Mouse (Mus musculus) kidney, adult 2 months (tissue): ENCODE data around the gene Ugt2b36. TPM values are rescaled to one million over a fixed set of nuclear protein-coding genes. Genes with fewer than 3 reads are reported as not detected.
A peak's percentile ranks its signal among the peaks of the same experiment; 100 is the strongest.
"Not testable (repeated sequence)": the region's sequence is repeated elsewhere in the genome, so short reads cannot be mapped to it uniquely, and the experiment has no call there.

Experiments used
- DNase-seq: peaks from one replicate; pipeline ENCODE4 v3.0.0; 2021
- H3K27ac ChIP-seq: fragments of 200-500 bp; 2 replicates; pipeline ENCODE4 v1.5.1; 2012; ENCODE audit warnings: low read depth, low read length, control low read depth, inconsistent platforms; ENCODE audit not compliant: insufficient read depth
- H3K27me3 ChIP-seq: fragments of 200-500 bp; replicated peaks from 2 replicates; pipeline ENCODE4 v1.6.1; 2012; ENCODE audit warnings: mild to moderate bottlenecking, moderate library complexity, low read length, inconsistent platforms; ENCODE audit not compliant: control insufficient read depth, insufficient read depth
- H3K36me3 ChIP-seq: fragments of 200-500 bp; 2 replicates; pipeline ENCODE4 v1.6.1; 2012; ENCODE audit warnings: mild to moderate bottlenecking, moderate library complexity, low read length, inconsistent platforms; ENCODE audit not compliant: control insufficient read depth, insufficient read depth
- H3K4me1 ChIP-seq: fragments of 200-500 bp; 2 replicates; pipeline ENCODE4 v1.6.1; 2011; ENCODE audit warnings: low read length; ENCODE audit not compliant: control insufficient read depth, insufficient read depth
- H3K4me3 ChIP-seq: fragments of 200-500 bp; 2 replicates; pipeline ENCODE4 v1.5.1; 2011; ENCODE audit warnings: mild to moderate bottlenecking, low read depth, low read length, control low read depth; ENCODE audit not compliant: insufficient read depth
- CTCF ChIP-seq: fragments of 200-500 bp; conservative IDR thresholded peaks from 2 replicates; pipeline ENCODE4 v1.5.1; 2011; ENCODE audit warnings: low read depth, mild to moderate bottlenecking, control low read depth, low read length, moderate library complexity, mixed read lengths; ENCODE audit not compliant: insufficient read depth, insufficient read length
- POLR2A ChIP-seq: fragments of 200-500 bp; IDR thresholded peaks from one replicate; pipeline ENCODE4 v1.6.1; 2011; ENCODE audit warnings: low read depth, low read length, control low read depth
- WGBS: fragments of 180-500 bp; shearing (Covaris S2); methylation state at CpG from one replicate; pipeline ENCODE4 v1.1.7; 2018; 5-methylcytosine and 5-hydroxymethylcytosine counted together
- polyA plus RNA-seq: library from polyadenylated mRNA; depleted of rRNA; stranded (reverse); fragments of >200 nt; gene quantifications from 2 replicates; pipeline ENCODE4 v1.2.3, GENCODE M21; 2012; rRNA removed

The Ugt2b36 gene
- polyA plus RNA-seq: not detected in 2 replicates

DNA sequence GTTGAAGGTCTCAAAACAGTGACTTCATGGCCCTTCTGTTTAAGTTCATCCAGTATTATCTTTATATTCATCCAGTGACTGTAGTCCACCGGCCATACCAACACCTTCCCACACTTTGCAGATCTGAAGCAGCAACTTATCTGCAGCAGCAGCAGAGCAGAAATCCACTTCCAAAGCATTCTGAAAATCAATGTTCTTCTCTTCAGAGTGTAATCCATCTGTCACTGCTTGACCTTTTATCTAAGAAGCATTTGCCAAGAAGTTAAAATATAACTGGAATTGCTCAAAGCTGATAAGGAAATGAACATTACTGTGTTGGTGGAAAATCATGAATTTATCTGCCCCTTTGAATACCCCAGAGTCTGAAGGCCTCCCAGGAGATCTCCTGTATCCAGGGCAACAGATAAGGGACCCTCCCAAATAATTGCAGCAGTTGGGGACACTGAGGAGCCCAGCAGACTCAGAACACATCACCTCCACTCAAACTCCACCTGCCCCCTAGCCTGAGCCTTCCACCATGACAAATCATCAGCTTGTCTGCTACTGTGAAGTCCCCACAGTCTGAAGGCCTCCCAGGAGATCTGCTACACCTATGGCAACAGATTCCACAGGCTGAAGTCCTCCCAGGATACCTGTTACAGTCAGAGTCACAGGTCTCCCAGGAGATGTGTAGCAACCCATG is at the start of gene Ugt2b36:
Ugt2b36 (minus strand) TSS at position 210 of the 682 bp plus-strand sequence.
- Histone ChIP-seq H3K4me3 (no peak within 1 kb of the TSS), H3K27ac (no peak within 1 kb of the TSS), H3K4me1 (no peaks in the 10 kb centered on the region), H3K27me3 (no peaks in the 10 kb centered on the region), H3K36me3 (no peaks in the 10 kb centered on the region)
- TF ChIP-seq POLR2A: no peak
- no peak for TF ChIP-seq CTCF
- no peak for DNase-seq
- WGBS: 90% methylated on average over 1 of the region's 1 CpGs

DNA sequence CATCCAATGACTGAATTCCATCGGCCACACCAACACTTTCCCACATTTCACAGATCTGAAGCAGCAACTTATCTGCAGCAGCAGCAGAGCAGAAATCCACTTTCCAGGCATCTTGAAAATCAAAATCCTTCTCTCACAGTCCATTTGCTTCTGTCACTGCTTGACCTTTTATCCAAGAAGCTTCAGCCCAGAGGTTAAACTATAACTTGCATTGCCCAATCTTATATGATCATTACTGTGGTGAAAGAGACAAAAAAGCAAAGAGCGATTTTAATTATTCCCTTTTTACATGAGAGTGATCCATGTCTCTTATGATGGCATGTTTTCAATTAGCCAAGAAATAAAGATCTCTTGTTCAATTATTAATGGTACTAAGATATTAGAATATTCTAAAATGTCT is 47.8 kb upstream of the Ugt2b36 start, which contains the start of gene Ugt2b5:
Ugt2b5 (minus strand) TSS at position 123 of the 400 bp plus-strand sequence.
- not testable (repeated sequence) for H3K4me3 ChIP-seq, H3K4me1 ChIP-seq, H3K36me3 ChIP-seq, H3K27ac ChIP-seq, H3K27me3 ChIP-seq
- 52% methylated on average over 2 of the region's 2 CpGs for WGBS
- DNase-seq: peak; percentile 4

DNA sequence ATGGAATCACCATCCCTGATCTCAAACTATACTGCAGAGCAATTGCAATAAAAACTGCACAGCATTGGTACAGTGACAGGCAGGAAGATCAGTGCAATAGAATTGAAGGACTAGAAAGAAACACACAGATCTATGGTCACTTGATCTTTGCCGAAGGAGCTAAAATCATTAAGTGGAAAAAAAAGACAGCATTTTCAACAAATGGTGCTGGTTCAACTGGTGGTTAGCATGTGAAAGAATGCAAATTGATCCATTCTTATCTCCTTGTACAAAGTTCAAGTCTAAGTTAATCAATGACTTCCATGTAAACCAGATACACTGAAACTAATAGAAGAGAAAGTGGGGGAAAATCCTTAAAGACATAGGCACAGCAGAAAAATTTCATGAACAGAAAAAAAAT is 11.3 kb upstream of the Ugt2b36 start:
- H3K4me1 ChIP-seq, H3K4me3 ChIP-seq, H3K36me3 ChIP-seq, H3K27ac ChIP-seq, H3K27me3 ChIP-seq, DNase-seq: not testable (repeated sequence)
- 76% methylated on average over 1 of the region's 1 CpGs for WGBS

DNA sequence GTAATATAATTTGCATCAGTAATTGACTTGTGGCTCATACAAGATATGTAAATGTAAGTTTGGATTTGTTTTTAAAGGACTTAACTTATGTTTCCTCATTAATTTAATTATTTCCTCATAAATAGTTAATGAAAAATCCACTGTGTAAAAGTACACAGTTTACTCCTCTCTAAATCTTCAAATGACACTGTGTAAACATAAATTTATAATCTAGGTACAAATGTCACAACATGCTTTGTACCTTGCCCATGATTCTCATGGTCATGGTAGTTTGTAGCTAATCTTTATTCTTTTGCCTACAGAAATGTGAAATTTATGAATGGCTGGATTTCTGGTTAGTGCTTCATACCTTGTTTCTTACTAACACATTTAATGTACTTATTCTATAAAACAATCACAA is 1.2 kb downstream of the Ugt2b36 start:
- Histone ChIP-seq H3K36me3 (no peaks in the 10 kb centered on the region), H3K27ac (no peak overlapping the region), H3K4me3 (no peak overlapping the region), H3K27me3 (no peaks in the 10 kb centered on the region), H3K4me1 (no peaks in the 10 kb centered on the region)
- DNase-seq: no peak
- TF ChIP-seq CTCF (no peak), POLR2A (no peak)

DNA sequence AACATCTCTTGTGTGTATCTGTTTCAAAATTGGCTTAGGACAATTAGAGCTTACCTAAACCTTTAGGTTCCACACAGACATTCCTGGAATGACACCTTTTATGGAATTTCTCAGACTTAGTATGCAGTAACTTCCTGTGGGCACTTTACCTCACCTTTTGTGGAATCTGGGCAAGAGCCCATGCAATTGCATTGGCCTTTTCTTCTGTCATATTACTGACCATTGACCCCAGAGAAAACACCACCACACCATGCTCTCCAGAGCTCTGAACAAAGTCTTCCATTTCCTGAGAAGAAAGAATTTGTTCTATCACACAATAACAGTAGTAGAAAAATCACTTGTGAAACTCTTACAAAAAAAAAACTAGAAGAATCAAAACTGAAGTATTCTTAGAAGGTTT is 3.1 kb downstream of the Ugt2b36 start:
- no peaks in the 10 kb centered on the region for H3K36me3 ChIP-seq
- H3K4me3 ChIP-seq: no peak overlapping the region
- H3K4me1 ChIP-seq: no peaks in the 10 kb centered on the region
- H3K27me3 ChIP-seq: no peaks in the 10 kb centered on the region
- DNase-seq: no peak
- H3K27ac ChIP-seq: no peak overlapping the region
- no peak for TF ChIP-seq POLR2A
- TF ChIP-seq CTCF: no peak

DNA sequence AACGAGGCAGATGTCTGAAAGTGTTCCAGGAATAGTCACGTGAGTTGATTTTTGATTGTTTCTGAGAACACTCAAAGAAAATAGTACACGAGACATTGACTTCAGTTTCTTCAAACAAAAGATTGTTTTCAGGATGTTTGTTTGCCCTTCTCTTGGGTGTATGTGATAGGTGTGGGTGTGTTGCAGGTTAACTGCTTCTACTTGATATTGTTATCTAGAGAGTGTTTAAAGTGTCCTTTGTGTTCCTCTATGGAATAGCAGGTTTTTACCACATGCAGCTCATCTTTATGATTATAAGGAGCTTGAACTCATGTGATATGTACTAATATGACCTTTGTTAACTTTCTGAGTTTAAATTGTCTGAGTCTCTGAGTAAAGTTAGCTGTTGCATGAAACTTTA is 6.1 kb downstream of the Ugt2b36 start:
- no peak for TF ChIP-seq POLR2A
- Histone ChIP-seq H3K4me3 (no peak overlapping the region), H3K27me3 (no peaks in the 10 kb centered on the region), H3K4me1 (no peaks in the 10 kb centered on the region), H3K27ac (no peak overlapping the region), H3K36me3 (no peaks in the 10 kb centered on the region)
- 75% methylated on average over 3 of the region's 3 CpGs for WGBS
- no peak for DNase-seq

DNA sequence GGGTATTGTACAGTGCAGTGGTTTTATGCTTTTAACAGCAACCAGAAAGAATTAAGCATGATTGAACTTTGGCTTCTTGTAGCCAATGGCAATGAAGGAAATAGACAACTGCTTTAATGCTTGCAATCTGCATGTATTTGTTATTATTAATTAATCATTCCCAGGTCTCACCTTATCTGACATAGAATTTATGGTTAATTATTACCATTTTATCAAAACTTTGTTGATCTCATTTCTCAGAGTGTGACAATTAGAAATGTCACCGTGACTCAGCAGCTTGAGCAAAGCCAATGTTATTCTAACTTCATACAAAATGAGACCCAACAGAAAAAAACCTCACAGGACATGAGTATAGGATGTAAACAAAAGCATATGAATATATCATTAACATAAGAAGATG is 61.7 kb downstream of the Ugt2b36 start:
- no peak overlapping the region for H3K27ac ChIP-seq
- no peaks in the 10 kb centered on the region for H3K36me3 ChIP-seq
- 80% methylated on average over 1 of the region's 1 CpGs for WGBS
- H3K4me1 ChIP-seq: no peaks in the 10 kb centered on the region
- no peak for DNase-seq
- TF ChIP-seq CTCF (no peak), POLR2A (no peak)
- H3K4me3 ChIP-seq: no peak overlapping the region
- H3K27me3 ChIP-seq: no peaks in the 10 kb centered on the region

DNA sequence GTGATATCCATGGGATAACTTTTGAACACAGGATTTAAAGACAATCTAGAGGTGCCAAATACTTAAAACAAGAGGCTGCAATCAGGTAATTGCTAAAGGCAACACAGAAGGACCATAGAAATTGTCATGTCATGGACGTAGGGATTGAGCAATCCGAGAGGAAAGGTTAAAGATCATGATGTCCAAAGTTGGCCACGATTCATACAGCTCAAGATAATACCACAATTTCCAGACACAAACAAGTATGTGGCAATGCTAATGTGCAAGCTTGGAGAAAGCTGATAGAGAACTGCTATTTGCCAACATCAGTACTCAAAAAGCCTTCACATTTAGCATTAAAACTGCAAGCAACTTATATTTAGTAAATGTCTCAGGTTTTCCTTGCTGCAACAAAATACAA is 65.0 kb downstream of the Ugt2b36 start:
- 78% methylated on average over 3 of the region's 3 CpGs for WGBS
- TF ChIP-seq CTCF (no peak), POLR2A (no peak)
- no peak for DNase-seq
- Histone ChIP-seq H3K27me3 (no peaks in the 10 kb centered on the region), H3K27ac (no peak overlapping the region), H3K36me3 (no peaks in the 10 kb centered on the region), H3K4me3 (no peak overlapping the region), H3K4me1 (no peaks in the 10 kb centered on the region)

Other genes with a start within 250 kb of the Ugt2b36 start
- gene Ugt2b34, start 185.6 kb downstream of the Ugt2b36 start, polyA plus RNA-seq: 23.0 and 29.8 TPM in 2 replicates
- not detected in 2 replicates for gene Ugt2b1, start 166.0 kb downstream of the Ugt2b36 start, polyA plus RNA-seq
- not detected in 2 replicates for gene Ugt2b35, start 91.7 kb downstream of the Ugt2b36 start, polyA plus RNA-seq
- gene Ugt2b5, start 47.8 kb upstream of the Ugt2b36 start, polyA plus RNA-seq: 0.34 and 0.45 TPM in 2 replicates
- gene Ugt2b37, start 162.2 kb upstream of the Ugt2b36 start, polyA plus RNA-seq: 0.57 and 0.99 TPM in 2 replicates
- 0.28 and 0.33 TPM in 2 replicates for gene Ugt2a3, start 244.6 kb upstream of the Ugt2b36 start, polyA plus RNA-seq